Mouse (Mus musculus) gastrocnemius, postnatal 36 days (tissue): ENCODE data around the gene Ipcef1. TPM values are rescaled to one million over a fixed set of nuclear protein-coding genes. Genes with fewer than 3 reads are reported as not detected.
"Not testable (repeated sequence)": the region's sequence is repeated elsewhere in the genome, so short reads cannot be mapped to it uniquely, and the experiment has no call there.

Experiments
- DNase-seq, 2 experiments: peaks; one replicate each; pipeline ENCODE4 v3.0.0; 2022
- intact Hi-C: fragments of 180-260 bp; cut with DNase I; formaldehyde crosslinking; loops from one replicate; pipeline ENCODE4 v1.15.1; 2025
- total RNA-seq, 2 experiments: library from RNA; stranded (reverse); gene quantifications; 2 replicates each; pipeline ENCODE4 v1.2.3; 2021

Ipcef1 gene
- total RNA-seq, 2 experiments from 2014 or later = 0.05 to 0.10 TPM

GRCm38 (mm10) chr10:6895796-6896195, 156.5 kb downstream of the Ipcef1 start:
- DNase-seq = no peak
- intact Hi-C loops = no loop called here

GRCm38 (mm10) chr10:6890348-6891009, 161.8 kb downstream of the Ipcef1 start:
- no peak for DNase-seq
- intact Hi-C loops = no loop called here

GRCm38 (mm10) chr10:6889640-6890245, 162.5 kb downstream of the Ipcef1 start:
- no peak for DNase-seq
- intact Hi-C loops = loop anchor here (5.0 to 10.0 kb wide), 2 partner anchors 115 to 188 kb away; no protein-coding TSS in a partner anchor

DNA sequence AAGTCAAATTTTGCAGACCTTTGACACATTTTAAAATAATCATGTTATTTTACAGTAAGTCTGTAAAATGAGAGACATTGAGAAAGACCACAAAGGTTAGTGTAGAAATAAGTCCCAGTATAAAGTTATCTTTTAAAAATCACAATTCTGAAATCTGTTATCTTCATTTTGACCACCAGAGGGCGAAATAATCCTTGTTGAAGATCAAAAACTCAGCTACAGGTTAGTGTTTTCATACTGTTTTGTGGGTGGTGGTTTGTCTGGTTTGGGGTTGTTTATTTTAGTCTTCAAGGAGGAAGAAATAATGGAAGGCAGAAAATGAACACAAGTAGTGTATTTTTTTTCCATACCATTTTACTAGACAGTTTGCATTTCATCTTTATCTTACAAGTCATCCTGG, 166.8 kb downstream of the Ipcef1 start:
- no peak for DNase-seq
- intact Hi-C loops = loop anchor here (5.0 to 10.0 kb wide), 2 partner anchors 119 to 192 kb away; no protein-coding TSS in a partner anchor

DNA sequence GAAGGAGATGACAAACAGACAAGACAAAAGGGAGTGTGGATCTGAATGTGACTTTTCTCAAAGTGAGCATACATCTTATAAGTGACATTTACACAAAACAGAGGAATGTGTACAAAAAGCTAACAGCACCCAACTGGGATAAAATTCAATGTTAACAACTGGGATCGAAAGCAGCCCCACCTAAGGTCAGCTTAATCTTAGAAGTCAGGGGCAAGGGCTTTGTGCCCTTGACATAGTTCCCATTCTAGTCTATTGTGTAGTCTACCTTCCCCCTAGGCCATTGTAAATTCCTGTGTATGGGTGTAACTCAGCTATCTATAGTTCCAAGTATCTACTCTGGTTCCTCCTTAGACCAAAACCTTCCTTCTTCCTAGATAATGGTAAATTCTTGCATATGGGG, 170.2 kb downstream of the Ipcef1 start:
- DNase-seq = not testable (repeated sequence)
- intact Hi-C loops = loop anchor here (10.0 kb wide), 1 partner anchor 123 kb away; no protein-coding TSS in a partner anchor

DNA sequence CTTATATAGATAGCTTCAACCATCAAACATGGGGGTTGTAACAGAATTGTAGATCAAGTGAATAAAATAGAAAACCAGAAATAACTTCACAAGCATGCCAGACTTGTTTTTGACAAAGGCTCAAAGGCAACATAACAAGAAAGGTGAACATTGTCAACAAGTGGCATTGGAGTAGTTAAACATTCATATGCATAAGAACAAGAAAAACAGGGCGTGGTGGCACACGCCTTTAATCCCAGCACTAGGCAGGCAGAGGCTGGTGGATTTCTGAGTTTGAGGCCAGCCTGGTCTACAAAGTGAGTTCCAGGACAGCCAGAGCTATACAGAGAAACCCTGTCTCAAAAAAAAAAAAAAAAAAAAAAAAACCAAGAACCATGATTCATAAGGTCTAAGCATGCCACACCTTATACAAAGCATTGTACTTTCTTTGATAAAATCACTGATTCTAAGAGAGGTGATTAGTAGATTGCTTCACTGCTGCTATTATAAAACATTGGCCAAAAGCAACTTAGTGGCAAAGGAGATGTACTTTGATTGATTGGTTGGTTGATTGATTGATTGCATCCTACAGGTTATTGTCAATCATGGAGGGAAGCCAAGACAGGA, 173.9 kb downstream of the Ipcef1 start:
- intact Hi-C loops = no loop called here
- DNase-seq = no peak

DNA sequence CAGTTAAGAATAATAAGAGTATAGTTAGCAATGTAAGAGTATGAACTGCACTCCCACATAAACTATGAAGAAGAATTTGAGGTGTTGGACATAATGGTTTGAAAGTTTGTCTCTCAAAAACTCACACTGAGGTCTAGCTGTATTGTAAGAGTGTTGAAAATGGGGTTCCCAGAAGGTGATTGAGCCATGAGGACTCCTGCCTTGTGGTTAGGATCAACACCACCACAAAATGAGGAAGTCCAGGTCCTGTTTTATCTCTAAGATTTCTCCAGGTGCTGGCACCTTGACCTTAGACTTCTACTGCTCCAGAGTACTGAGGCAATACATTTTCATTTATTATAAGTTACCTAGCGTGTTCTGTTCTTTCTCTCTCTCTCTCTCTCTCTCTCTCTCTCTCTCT, 178.4 kb downstream of the Ipcef1 start:
- DNase-seq = no peak
- intact Hi-C loops = no loop called here

- intact Hi-C loops = no loop called here
- DNase-seq = no peak
Observed at GRCm38 (mm10) chr10:6871418-6872072, 180.7 kb downstream of the Ipcef1 start.

GRCm38 (mm10) chr10:6855812-6856211, 196.5 kb downstream of the Ipcef1 start:
- intact Hi-C loops = no loop called here

DNA sequence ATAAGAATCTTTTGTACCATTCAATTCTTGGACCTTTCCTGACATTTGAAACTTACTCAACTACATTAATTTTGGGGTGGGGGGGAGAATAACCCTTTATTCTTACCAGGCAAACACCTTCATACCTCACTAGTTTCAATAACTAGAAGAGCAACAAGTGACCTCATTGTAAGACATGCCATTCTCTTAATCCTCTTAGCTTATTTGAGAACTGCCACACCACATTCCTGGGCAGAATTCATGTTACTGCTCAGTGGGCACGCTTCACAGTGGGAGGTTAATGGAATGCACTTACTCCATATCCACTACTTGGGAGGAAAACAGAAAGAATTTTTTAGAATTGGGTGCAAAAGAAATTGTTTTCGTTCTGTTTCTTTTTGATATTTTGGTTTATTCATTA, 203.4 kb downstream of the Ipcef1 start:
- no peak for DNase-seq
- intact Hi-C loops = no loop called here

More at GRCm38 (mm10) chr10:6855812-6856211, 196.5 kb downstream of the Ipcef1 start:
- DNase-seq = no peak

- no peak for DNase-seq
- intact Hi-C loops = no loop called here
Observed at GRCm38 (mm10) chr10:6848162-6848754, 204.0 kb downstream of the Ipcef1 start.

DNA sequence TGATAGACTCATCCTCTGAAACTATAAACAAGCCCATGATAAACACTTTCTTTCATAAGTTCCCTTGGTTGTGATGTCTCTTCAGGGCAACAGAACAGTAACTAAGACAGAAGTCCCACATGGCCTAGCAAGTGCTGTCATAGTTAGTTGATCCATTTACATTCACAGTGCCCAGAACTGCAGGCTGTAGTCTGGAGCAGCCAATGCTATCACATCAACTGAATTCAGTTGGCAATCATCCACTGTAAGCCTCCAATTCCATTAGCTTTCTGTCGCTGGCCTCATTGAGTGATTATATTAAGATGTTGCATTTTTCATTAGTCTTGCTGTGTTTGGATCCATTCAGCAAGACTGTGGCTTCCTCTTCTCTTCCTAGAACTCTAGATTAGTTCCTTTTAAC, 206.0 kb downstream of the Ipcef1 start:
- intact Hi-C loops = no loop called here
- no peak for DNase-seq

- no peak for DNase-seq
- intact Hi-C loops = no loop called here
Observed at GRCm38 (mm10) chr10:6842225-6842624, 210.1 kb downstream of the Ipcef1 start.

Other genes starting within 250 kb of the Ipcef1 start
- 1 to 10 TPM; 4.6 to 4.7 TPM for gene Cnksr3, start 159.8 kb upstream of the Ipcef1 start, total RNA-seq